Mouse (Mus musculus): ENCODE results near the gene Ccn2. TPM values are rescaled to one million over a fixed set of nuclear protein-coding genes. Genes with fewer than 3 reads are reported as not detected.
A peak's percentile ranks its signal among the peaks of the same experiment; 100 is the strongest.

Ccn2 gene
- polyA plus RNA-seq, 1 experiment from 2014 or later: 1.3 TPM

- WGBS (ENCODE audit: insufficient replicate concordance): 23% methylated on average over 4 of the region's 4 CpGs
- ATAC-seq: 0 out of 2 replicates have a peak, but pooled peaks have one; percentile 40
- H3K4me1 ChIP-seq (ENCODE audit: insufficient read depth): no peaks in the 10 kb centered on the region
These were observed 4.1 kb upstream of the Ccn2 start for GRCm38 (mm10) chr10:24591136-24591535.

GRCm38 (mm10) chr10:24591741-24592140 lies 3.5 kb upstream of the Ccn2 start:
- 0 out of 2 replicates have a peak, but pooled peaks have one; percentile 25 for ATAC-seq
- Histone ChIP-seq H3K9ac (replicated peaks) (no peak overlapping the region), H3K4me1 (ENCODE audit: insufficient read depth) (no peaks in the 10 kb centered on the region), H3K4me2 (ENCODE audit: low read depth, low read length) (no peak overlapping the region), H3K27ac (ENCODE audit: low read depth) (no peak overlapping the region), H3K36me3 (replicated peaks; ENCODE audit: insufficient read depth, low read length) (no peaks in the 10 kb centered on the region), H3K9me3 (ENCODE audit: low read length) (no peaks in the 10 kb centered on the region), H3K4me3 (ENCODE audit: low read depth, low read length) (no peak overlapping the region), H3K27me3 (ENCODE audit: insufficient read depth, low read length) (peaks cover 23% of the 10 kb centered on the region)
- DNase-seq: no peak
- WGBS (ENCODE audit: insufficient replicate concordance): 50% methylated on average over 5 of the region's 5 CpGs
- TF ChIP-seq CTCF (IDR thresholded peaks at IDR 0.05; ENCODE audit: low read depth) (no peak), EP300 (IDR thresholded peaks at IDR 0.05; ENCODE audit: low read depth) (0 out of 2 replicates have a peak, but pooled peaks have one; percentile 13)

More at GRCm38 (mm10) chr10:24591136-24591535, 4.1 kb upstream of the Ccn2 start:
- Histone ChIP-seq H3K9me3 (ENCODE audit: low read length) (no peaks in the 10 kb centered on the region), H3K36me3 (replicated peaks; ENCODE audit: insufficient read depth, low read length) (no peaks in the 10 kb centered on the region), H3K4me3 (ENCODE audit: low read depth, low read length) (no peak overlapping the region), H3K4me2 (ENCODE audit: low read depth, low read length) (no peak overlapping the region), H3K27ac (ENCODE audit: low read depth) (0 out of 2 replicates have a peak overlapping the region, but pooled peaks have one; percentile 16), H3K9ac (replicated peaks) (no peak overlapping the region), H3K27me3 (ENCODE audit: insufficient read depth, low read length) (peaks cover 17% of the 10 kb centered on the region)
- peak; percentile 89 for TF ChIP-seq CTCF (IDR thresholded peaks at IDR 0.05; ENCODE audit: low read depth)
- TF ChIP-seq EP300 (IDR thresholded peaks at IDR 0.05; ENCODE audit: low read depth): no peak
- peak; percentile 74 for DNase-seq

- Histone ChIP-seq H3K9ac (replicated peaks) (no peak overlapping the region), H3K4me3 (ENCODE audit: low read depth, low read length) (no peak overlapping the region), H3K9me3 (ENCODE audit: low read length) (no peaks in the 10 kb centered on the region), H3K27me3 (ENCODE audit: insufficient read depth, low read length) (peaks cover 24% of the 10 kb centered on the region), H3K36me3 (replicated peaks; ENCODE audit: insufficient read depth, low read length) (no peaks in the 10 kb centered on the region), H3K4me1 (ENCODE audit: insufficient read depth) (no peaks in the 10 kb centered on the region), H3K4me2 (ENCODE audit: low read depth, low read length) (no peak overlapping the region), H3K27ac (ENCODE audit: low read depth) (no peak overlapping the region)
- WGBS (ENCODE audit: insufficient replicate concordance): 26% methylated on average over 2 of the region's 2 CpGs
- TF ChIP-seq CTCF (IDR thresholded peaks at IDR 0.05; ENCODE audit: low read depth) (no peak), EP300 (IDR thresholded peaks at IDR 0.05; ENCODE audit: low read depth) (no peak)
- ATAC-seq: no peak
- DNase-seq: no peak
These were observed 2.9 kb upstream of the Ccn2 start for GRCm38 (mm10) chr10:24592318-24592717.

GRCm38 (mm10) chr10:24592969-24593368 lies 2.3 kb upstream of the Ccn2 start:
- no peak for ATAC-seq
- H3K9me3 ChIP-seq (ENCODE audit: low read length): no peaks in the 10 kb centered on the region
- no peak overlapping the region for H3K9ac ChIP-seq (replicated peaks)
- H3K4me2 ChIP-seq (ENCODE audit: low read depth, low read length): no peak overlapping the region
- DNase-seq: no peak
- WGBS (ENCODE audit: insufficient replicate concordance): 22% methylated on average over 7 of the region's 7 CpGs
- H3K27me3 ChIP-seq (ENCODE audit: insufficient read depth, low read length): peaks cover 24% of the 10 kb centered on the region
- H3K4me1 ChIP-seq (ENCODE audit: insufficient read depth): no peaks in the 10 kb centered on the region
- TF ChIP-seq CTCF (IDR thresholded peaks at IDR 0.05; ENCODE audit: low read depth): no peak
- no peak for TF ChIP-seq EP300 (IDR thresholded peaks at IDR 0.05; ENCODE audit: low read depth)
- H3K36me3 ChIP-seq (replicated peaks; ENCODE audit: insufficient read depth, low read length): no peaks in the 10 kb centered on the region
- H3K27ac ChIP-seq (ENCODE audit: low read depth): no peak overlapping the region
- H3K4me3 ChIP-seq (ENCODE audit: low read depth, low read length): no peak overlapping the region

- Histone ChIP-seq H3K4me3 (ENCODE audit: low read depth, low read length) (no peak overlapping the region), H3K4me2 (ENCODE audit: low read depth, low read length) (no peak overlapping the region), H3K9ac (replicated peaks) (no peak overlapping the region), H3K9me3 (ENCODE audit: low read length) (no peaks in the 10 kb centered on the region), H3K36me3 (replicated peaks; ENCODE audit: insufficient read depth, low read length) (no peaks in the 10 kb centered on the region), H3K4me1 (ENCODE audit: insufficient read depth) (no peaks in the 10 kb centered on the region), H3K27me3 (ENCODE audit: insufficient read depth, low read length) (peaks cover 24% of the 10 kb centered on the region), H3K27ac (ENCODE audit: low read depth) (no peak overlapping the region)
- ATAC-seq (no peak), DNase-seq (no peak)
- 74% methylated on average over 4 of the region's 4 CpGs for WGBS (ENCODE audit: insufficient replicate concordance)
- TF ChIP-seq CTCF (IDR thresholded peaks at IDR 0.05; ENCODE audit: low read depth): no peak
- TF ChIP-seq EP300 (IDR thresholded peaks at IDR 0.05; ENCODE audit: low read depth): no peak
These were observed 1.7 kb upstream of the Ccn2 start for GRCm38 (mm10) chr10:24593556-24593955.

GRCm38 (mm10) chr10:24596003-24596868 lies 994 bp downstream of the Ccn2 start:
- H3K36me3 ChIP-seq (replicated peaks; ENCODE audit: insufficient read depth, low read length): no peaks in the 10 kb centered on the region
- DNase-seq: peak; percentile 26
- WGBS (ENCODE audit: insufficient replicate concordance): 28% methylated on average over 31 of the region's 31 CpGs
- peak overlapping the region; percentile 62 for H3K4me2 ChIP-seq (ENCODE audit: low read depth, low read length)
- peak overlapping the region; percentile 48; the same call in 1 of the 2 replicates for H3K9ac ChIP-seq (replicated peaks)
- H3K27ac ChIP-seq (ENCODE audit: low read depth): peak overlapping the region; percentile 67; the same call in 1 of the 2 replicates
- peaks cover 24% of the 10 kb centered on the region for H3K27me3 ChIP-seq (ENCODE audit: insufficient read depth, low read length)
- H3K4me3 ChIP-seq (ENCODE audit: low read depth, low read length): peak overlapping the region; percentile 49
- no peaks in the 10 kb centered on the region for H3K4me1 ChIP-seq (ENCODE audit: insufficient read depth)
- H3K9me3 ChIP-seq (ENCODE audit: low read length): no peaks in the 10 kb centered on the region
- no peak for ATAC-seq
- TF ChIP-seq CTCF (IDR thresholded peaks at IDR 0.05; ENCODE audit: low read depth) (no peak), EP300 (IDR thresholded peaks at IDR 0.05; ENCODE audit: low read depth) (no peak)
